Mouse (Mus musculus) C2C12 (cell line): Measurements from ENCODE around the gene Rusc2.

ENCODE experiments used
- CTCF ChIP-seq: IDR thresholded peaks from one replicate; pipeline ENCODE4 v1.5.1; 2011; ENCODE audit not compliant: control insufficient read depth, insufficient read depth, insufficient read length
- FOSL1 ChIP-seq: IDR thresholded peaks from one replicate; pipeline ENCODE4 v1.8.0; 2011; ENCODE audit warnings: mild to moderate bottlenecking, low read length; ENCODE audit not compliant: poor library complexity, insufficient read depth, severe bottlenecking
- MAX ChIP-seq: IDR thresholded peaks from one replicate; pipeline ENCODE4 v1.6.1; 2011; ENCODE audit warnings: mild to moderate bottlenecking, control low read depth
- MYOG ChIP-seq: IDR thresholded peaks from one replicate; pipeline ENCODE4 v1.6.1; 2011; ENCODE audit not compliant: control insufficient read depth, insufficient read length; ENCODE audit errors: extremely low read depth

- no peak for TF ChIP-seq FOSL1
- TF ChIP-seq CTCF: no peak
- no peak for TF ChIP-seq MAX
- TF ChIP-seq MYOG: no peak
Observed at GRCm38 (mm10) chr4:43423267-43423934, 41.6 kb downstream of the Rusc2 start.
